10 mouse cellular contexts compared by ENCODE assay signal in genomic region chr7:59230304-59230703, GRCm38 (mm10). TPM values are rescaled to one million over a fixed set of nuclear protein-coding genes. Genes with fewer than 3 reads are reported as not detected.
DNase-seq lines count a peak whose midpoint lies in the region; ATAC-seq and TF ChIP-seq lines count a peak whose summit lies in the region.
"Had no signal": no experiment of that assay in that cellular context is flagged by ENCODE, and none has a peak within 500 bp of the region (broad histone marks: within the 10 kb centered on the region; RNA-seq: fewer than 3 reads in every experiment).

No protein-coding gene starts in this region.

- H3K4me3 ChIP-seq in heart, embryonic 11.5 days (ENCODE audit: low read depth, low read length) = peak overlapping the region; percentile 98
- peak overlapping the region; percentile 94 for H3K4me3 ChIP-seq in E14TG2a.4 (replicated peaks; ENCODE audit: low read length)
- H3K4me3 ChIP-seq in hindbrain, embryonic 10.5 days = peak overlapping the region; percentile 96
- H3K4me3 ChIP-seq in liver, postnatal 0 days (ENCODE audit: low read depth, low read length) = peak overlapping the region; percentile 86
- H3K4me3 ChIP-seq in thymus, adult 2 months (ENCODE audit: control insufficient read depth, insufficient read depth, low read length) = no peak overlapping the region

- WGBS in heart, embryonic 11.5 days (ENCODE audit: insufficient replicate concordance) = 51% methylated on average over 4 of the region's 4 CpGs
- 61% methylated on average over 4 of the region's 4 CpGs for WGBS in hindbrain, embryonic 10.5 days
- WGBS in liver, postnatal 0 days (ENCODE audit: insufficient replicate concordance) = 23% methylated on average over 4 of the region's 4 CpGs
- 11% methylated on average over 4 of the region's 4 CpGs for WGBS in thymus, adult 2 months

- no peak overlapping the region for H3K27ac ChIP-seq in heart, embryonic 11.5 days (ENCODE audit: low read depth, low read length)
- peak overlapping the region; percentile 98 for H3K27ac ChIP-seq in hindbrain, embryonic 10.5 days
- no peak overlapping the region for H3K27ac ChIP-seq in liver, postnatal 0 days (ENCODE audit: low read depth)
- H3K27ac ChIP-seq in thymus, adult 2 months (ENCODE audit: control insufficient read depth, insufficient read depth, low read length) = no peak overlapping the region

- peak overlapping the region; percentile 69 for H3K4me2 ChIP-seq in heart, embryonic 11.5 days
- peak overlapping the region; percentile 81 for H3K4me2 ChIP-seq in liver, postnatal 0 days (ENCODE audit: low read depth, low read length)

- H3K9me3 ChIP-seq in heart, embryonic 11.5 days (replicated peaks; ENCODE audit: control insufficient read depth, low read length) = no peaks in the 10 kb centered on the region
- H3K9me3 ChIP-seq in E14TG2a.4 (ENCODE audit: low read length) = no peaks in the 10 kb centered on the region
- H3K9me3 ChIP-seq in hindbrain, embryonic 10.5 days = no peaks in the 10 kb centered on the region; the same call in 1 of the 2 replicates
- no peaks in the 10 kb centered on the region for H3K9me3 ChIP-seq in liver, postnatal 0 days (ENCODE audit: low read length)

- ATAC-seq in heart, embryonic 11.5 days (replicated peaks; ENCODE audit: insufficient number of reproducible peaks, low FRiP score, low TSS enrichment) = no peak
- no peak for ATAC-seq in liver, postnatal 0 days

- H3K27me3 ChIP-seq in heart, embryonic 11.5 days (ENCODE audit: control insufficient read depth, insufficient read depth, low read length) = no peaks in the 10 kb centered on the region
- H3K27me3 ChIP-seq in E14TG2a.4 (ENCODE audit: insufficient read depth, low read length) = no peaks in the 10 kb centered on the region
- no peaks in the 10 kb centered on the region for H3K27me3 ChIP-seq in hindbrain, embryonic 10.5 days (ENCODE audit: insufficient read depth, poor library complexity, severe bottlenecking)
- no peaks in the 10 kb centered on the region for H3K27me3 ChIP-seq in liver, postnatal 0 days (ENCODE audit: insufficient read depth, low read length)
- no peaks in the 10 kb centered on the region for H3K27me3 ChIP-seq in thymus, adult 2 months (ENCODE audit: control insufficient read depth, insufficient read depth, low read length)

- no peak for TF ChIP-seq CTCF in E14TG2a.4 (conservative IDR thresholded peaks at IDR 0.05; ENCODE audit: low read length)
- no peak for TF ChIP-seq CTCF in liver, postnatal 0 days (IDR thresholded peaks at IDR 0.05; ENCODE audit: low read depth)
- TF ChIP-seq CTCF in thymus, adult 2 months (IDR thresholded peaks at IDR 0.05; ENCODE audit: borderline replicate concordance, control insufficient read depth, extremely low read depth, insufficient read depth, low read length, poor library complexity) = no peak

- H3K4me1 ChIP-seq in heart, embryonic 11.5 days (ENCODE audit: control insufficient read depth, insufficient read depth, low read length) = no peaks in the 10 kb centered on the region
- H3K4me1 ChIP-seq in E14TG2a.4 (replicated peaks; ENCODE audit: low read depth, low read length) = peaks cover 14% of the 10 kb centered on the region
- peaks cover 18% of the 10 kb centered on the region for H3K4me1 ChIP-seq in hindbrain, embryonic 10.5 days (replicated peaks)
- peaks cover 8% of the 10 kb centered on the region for H3K4me1 ChIP-seq in liver, postnatal 0 days (ENCODE audit: insufficient read depth)
- no peaks in the 10 kb centered on the region; the same call in 1 of the 2 replicates for H3K4me1 ChIP-seq in thymus, adult 2 months (replicated peaks; ENCODE audit: control insufficient read depth, insufficient read depth, low read length)

- intact Hi-C loops in heart, postnatal 36 days (cut with DNase I) = no loop called here

- no peaks in the 10 kb centered on the region for H3K36me3 ChIP-seq in heart, embryonic 11.5 days (ENCODE audit: control insufficient read depth, insufficient read depth, low read length)
- H3K36me3 ChIP-seq in E14TG2a.4 (ENCODE audit: insufficient read depth, low read length) = no peaks in the 10 kb centered on the region
- H3K36me3 ChIP-seq in hindbrain, embryonic 10.5 days = 0 out of 2 replicates have a peak, but pooled peaks cover 3% of the 10 kb centered on the region
- H3K36me3 ChIP-seq in liver, postnatal 0 days (replicated peaks; ENCODE audit: insufficient read depth, low read length) = no peaks in the 10 kb centered on the region
- no peaks in the 10 kb centered on the region for H3K36me3 ChIP-seq in thymus, adult 2 months (ENCODE audit: control insufficient read depth, insufficient read depth, low read length)

- DNase-seq in heart, postnatal 36 days = no peak
- DNase-seq in hindbrain, embryonic 10.5 days (ENCODE audit: low spot score) = no peak
- DNase-seq in liver, postnatal 0 days = no peak
- DNase-seq in cerebellum, postnatal 14 days = no peak
- no peak for DNase-seq in ovary, postnatal 36 days (ENCODE audit: low spot score)
- no peak for DNase-seq in thymus, adult 2 months
- DNase-seq: layer of hippocampus, adult 9-11 months; thymus, postnatal 14 days had no signal

- TF ChIP-seq POLR2A in thymus, adult 2 months (IDR thresholded peaks at IDR 0.05; ENCODE audit: control insufficient read depth, extremely low read depth, insufficient read depth, low read length, poor library complexity) = no peak

- no peak overlapping the region for H3K9ac ChIP-seq in heart, embryonic 11.5 days (ENCODE audit: low read depth, low read length)
- peak overlapping the region; percentile 96 for H3K9ac ChIP-seq in liver, postnatal 0 days (replicated peaks)

- no peak for TF ChIP-seq EP300 in liver, postnatal 0 days (IDR thresholded peaks at IDR 0.05; ENCODE audit: low read depth)

RNA-seq across cellular contexts. Expression of gene Ube3a, which starts 1.8 kb away (rescaled TPM):
- polyA plus RNA-seq in heart, embryonic 11.5 days (2014; fragmentation: Nextera tagmentation; extraction: Ambion mirVana) = 116 and 119 TPM in 2 replicates
- 100 to 1,000 TPM; 131 TPM for total RNA-seq in heart, postnatal 36 days (2021)
- polyA plus RNA-seq in hindbrain, embryonic 10.5 days (2016; fragmentation: Nextera tagmentation; extraction: Ambion mirVana) = 116 TPM in 2 replicates
- 55.6 and 58.5 TPM in 2 replicates for polyA plus RNA-seq in liver, postnatal 0 days (2015; fragmentation: Nextera tagmentation; extraction: Ambion mirVana)
- 100 and 134 TPM in 2 replicates for polyA plus RNA-seq in thymus, adult 2 months (2012; rRNA removed)
